Mouse (Mus musculus): ENCODE measurements around the gene Syt13. TPM values are rescaled to one million over a fixed set of nuclear protein-coding genes. Genes with fewer than 3 reads are reported as not detected.

The Syt13 gene
- under 1 TPM; 0.24 to 0.28 TPM for total RNA-seq (2021)

- DNase-seq: peak; percentile 20 to 22
Measured at GRCm38 (mm10) chr2:92914933-92915553, at the start of gene Syt13. Gene Syt13 (plus strand): TSS chr2:92915098.

DNA sequence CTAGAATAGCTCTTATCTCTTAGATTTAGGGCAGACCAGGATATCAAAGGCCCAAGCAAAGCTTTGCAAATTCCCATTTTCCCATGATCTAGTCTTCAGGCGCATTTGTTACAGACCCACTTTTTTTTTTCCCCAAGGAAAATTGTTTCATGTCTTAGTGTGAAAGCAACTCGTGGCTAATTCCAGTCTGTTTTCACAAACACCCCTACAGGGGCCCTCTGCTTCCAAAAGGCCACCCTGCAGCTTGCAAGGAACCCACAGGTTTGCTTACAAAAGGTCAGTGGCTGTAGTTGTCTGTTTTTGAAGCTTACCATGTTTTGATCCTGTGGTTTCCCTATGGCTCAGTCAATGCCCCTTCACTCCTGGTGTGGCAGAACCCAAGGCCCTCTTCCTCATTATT, 48.3 kb upstream of the Syt13 start:
- DNase-seq: no peak
- intact Hi-C loops (cut with DNase I): no loop called here

More at GRCm38 (mm10) chr2:92914933-92915553, at the start of gene Syt13:
- intact Hi-C loops (cut with DNase I): no loop called here

DNA sequence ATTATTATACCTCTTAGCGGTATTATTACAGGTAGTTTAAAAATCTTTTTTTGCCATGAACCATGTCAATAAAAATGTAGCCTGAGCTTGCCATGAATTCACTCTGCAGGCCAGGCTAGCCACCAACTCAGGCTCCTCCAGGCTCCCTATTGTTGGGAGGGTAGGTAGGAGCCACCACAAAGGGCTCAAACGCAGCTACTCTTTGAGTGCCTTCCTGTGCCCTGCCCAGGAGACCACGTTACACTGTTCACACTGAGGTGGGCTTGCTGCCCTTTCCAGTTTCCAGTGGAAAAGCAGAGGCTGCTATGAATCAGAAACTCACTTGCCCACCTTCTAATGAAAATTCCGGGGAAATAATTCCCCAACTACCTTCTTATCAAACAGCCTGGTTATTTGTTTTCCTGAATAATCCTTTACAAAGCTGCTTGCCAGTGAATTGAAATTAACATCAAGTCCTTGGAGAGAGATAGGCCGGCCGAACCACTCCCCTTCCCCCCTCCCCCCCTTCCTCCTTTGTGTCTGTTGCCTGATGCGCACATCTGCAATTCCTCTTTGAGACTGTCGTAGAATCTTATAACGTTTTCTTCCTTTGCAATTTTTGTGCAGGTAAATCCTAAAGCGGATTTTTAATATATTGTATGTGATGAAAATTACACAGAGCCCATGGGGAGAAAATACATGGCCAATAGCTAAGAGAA, 44.6 kb upstream of the Syt13 start:
- intact Hi-C loops (cut with DNase I): no loop called here
- DNase-seq: no peak

- intact Hi-C loops (cut with DNase I): no loop called here
- no peak for DNase-seq
Measured at GRCm38 (mm10) chr2:92871093-92871686, 43.7 kb upstream of the Syt13 start.

- intact Hi-C loops (cut with DNase I): no loop called here
- DNase-seq: no peak
Measured at GRCm38 (mm10) chr2:92872652-92873051, 42.2 kb upstream of the Syt13 start.

GRCm38 (mm10) chr2:92874592-92874991, 40.3 kb upstream of the Syt13 start:
- intact Hi-C loops (cut with DNase I): no loop called here
- no peak for DNase-seq

DNA sequence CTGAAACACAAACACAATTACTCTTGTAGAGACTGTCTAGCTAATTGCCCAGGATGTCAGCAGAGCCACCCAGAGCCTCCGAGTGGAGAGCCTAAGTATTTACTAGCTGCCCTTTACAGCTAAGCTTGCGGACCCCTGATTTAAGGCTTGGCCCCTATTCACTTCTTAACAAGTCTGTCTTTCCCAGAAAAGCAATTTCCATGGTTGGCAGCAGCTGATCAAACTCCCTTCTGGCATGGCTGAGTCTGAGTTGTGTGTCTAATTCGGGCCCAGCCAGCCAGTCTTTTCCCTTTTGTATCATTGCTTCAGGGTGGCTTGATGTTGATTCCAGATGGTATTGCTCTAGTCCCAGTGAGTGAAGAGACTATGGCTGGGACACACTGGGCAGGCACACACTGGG, 37.4 kb upstream of the Syt13 start:
- intact Hi-C loops (cut with DNase I): no loop called here

DNA sequence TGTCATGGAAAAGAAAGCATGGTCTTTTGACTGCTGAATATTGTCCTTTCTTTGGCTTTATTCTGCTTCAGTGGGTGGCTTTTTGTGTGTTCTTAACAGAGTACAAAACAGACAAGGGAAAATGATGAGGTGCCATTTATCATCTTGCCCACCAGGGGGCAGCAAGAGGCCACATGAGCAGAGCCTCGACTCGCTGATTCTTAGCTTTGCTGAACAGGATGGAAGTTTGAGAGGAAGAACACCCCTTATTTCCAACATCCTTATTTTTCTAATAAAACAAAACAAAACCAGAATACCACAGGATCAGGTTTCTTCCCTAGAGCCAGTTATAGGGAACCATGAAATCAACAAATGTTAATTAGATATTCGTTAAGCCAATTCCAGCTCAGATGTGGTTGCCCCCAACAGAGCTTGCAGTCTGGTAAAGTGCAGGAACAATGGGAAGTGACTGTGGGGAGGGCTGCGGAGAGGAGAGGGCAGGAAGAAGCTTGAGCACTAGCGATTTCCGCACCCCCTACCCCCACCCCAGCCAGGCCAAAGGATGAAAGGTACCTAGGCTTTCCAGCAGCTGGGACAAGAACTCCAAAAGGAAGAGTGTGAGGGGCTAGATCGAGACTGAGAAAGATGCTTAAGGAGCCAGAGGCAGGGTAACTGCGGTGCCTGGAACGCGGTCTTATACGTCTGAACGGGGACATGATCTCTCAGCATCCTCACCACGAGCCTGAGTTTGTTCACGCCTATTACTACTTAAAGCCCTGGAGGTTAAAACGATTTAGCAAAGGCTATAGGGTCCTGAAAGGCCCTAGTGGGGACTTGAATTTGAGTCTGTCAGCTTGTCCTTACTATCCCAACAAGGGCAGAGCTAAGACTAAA, 31.6 kb upstream of the Syt13 start:
- intact Hi-C loops (cut with DNase I): loop anchor here (2.0 kb wide), 1 partner anchor 72 kb away; no protein-coding TSS in a partner anchor
- DNase-seq: peak; percentile 34 to 51

More for the DNA sequence above, 37.4 kb upstream of the Syt13 start:
- no peak for DNase-seq

GRCm38 (mm10) chr2:92883912-92884243, 31.0 kb upstream of the Syt13 start:
- peak in 1 of 2 experiments; percentile 4 for DNase-seq
- intact Hi-C loops (cut with DNase I): loop anchor here (2.0 kb wide), 1 partner anchor 71 kb away; no protein-coding TSS in a partner anchor

DNA sequence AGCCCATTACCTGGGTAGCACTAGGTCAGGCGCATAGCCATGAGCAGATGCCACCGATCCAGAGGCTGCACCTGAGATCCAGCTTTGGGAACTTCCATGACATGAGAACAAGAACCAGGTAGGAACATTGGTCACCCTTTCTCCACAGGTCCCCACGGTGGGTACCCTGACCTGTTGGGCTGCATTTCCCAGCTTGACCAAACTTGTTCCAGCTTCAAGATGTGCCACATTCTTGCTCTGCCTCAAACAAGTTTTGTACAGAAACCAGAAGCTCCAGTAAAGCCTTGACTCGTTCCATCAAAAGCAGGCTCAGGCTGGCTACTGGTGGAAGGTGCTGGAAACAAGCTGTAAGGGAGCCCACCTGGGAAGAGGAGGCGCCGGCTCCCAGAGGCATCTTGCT, 29.9 kb upstream of the Syt13 start:
- no peak for DNase-seq
- intact Hi-C loops (cut with DNase I): no loop called here

- DNase-seq: no peak
- intact Hi-C loops (cut with DNase I): no loop called here
Measured at GRCm38 (mm10) chr2:92886862-92887261, 28.0 kb upstream of the Syt13 start.

GRCm38 (mm10) chr2:92892524-92892923, 22.4 kb upstream of the Syt13 start:
- no peak for DNase-seq
- intact Hi-C loops (cut with DNase I): no loop called here

GRCm38 (mm10) chr2:92903650-92904049, 11.2 kb upstream of the Syt13 start:
- DNase-seq: no peak
- intact Hi-C loops (cut with DNase I): loop anchor here (1.0 to 2.0 kb wide), 2 partner anchors 160 to 295 kb away; no protein-coding TSS in a partner anchor

DNA sequence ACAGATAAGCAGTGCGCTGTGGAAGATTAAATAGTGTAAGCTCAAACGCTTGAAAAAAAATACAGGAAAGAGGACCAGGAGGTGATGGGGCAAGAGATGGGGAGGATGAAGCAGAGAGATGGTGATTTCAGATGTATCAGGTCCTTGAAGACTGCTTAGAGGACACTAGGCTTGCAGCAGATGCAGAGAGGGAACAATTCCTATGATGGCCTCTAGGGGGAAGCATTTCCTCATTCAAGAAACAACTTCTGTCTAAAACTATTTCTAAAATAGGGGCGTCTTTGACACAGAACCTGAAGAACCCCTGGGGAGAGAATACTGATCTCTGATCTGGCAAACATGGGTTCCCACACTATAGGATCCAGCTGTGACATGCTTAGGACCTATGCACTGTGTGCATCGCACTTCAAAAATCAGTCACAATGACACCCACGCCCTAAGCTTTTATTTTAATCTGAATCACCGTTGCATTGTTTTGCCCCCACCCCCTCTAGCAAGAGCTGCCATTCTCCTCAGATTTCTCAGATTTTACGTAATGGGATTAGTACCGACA, 10.5 kb upstream of the Syt13 start:
- peak; percentile 30 to 33 for DNase-seq
- intact Hi-C loops (cut with DNase I): loop anchor here (1.0 to 2.0 kb wide), 2 partner anchors 159 to 294 kb away; no protein-coding TSS in a partner anchor

- intact Hi-C loops (cut with DNase I): loop anchor here (1.0 kb wide), 1 partner anchor 44 kb away; no protein-coding TSS in a partner anchor
- DNase-seq: peak; percentile 8 to 33
Measured at GRCm38 (mm10) chr2:92910371-92910770, 4.5 kb upstream of the Syt13 start.

DNA sequence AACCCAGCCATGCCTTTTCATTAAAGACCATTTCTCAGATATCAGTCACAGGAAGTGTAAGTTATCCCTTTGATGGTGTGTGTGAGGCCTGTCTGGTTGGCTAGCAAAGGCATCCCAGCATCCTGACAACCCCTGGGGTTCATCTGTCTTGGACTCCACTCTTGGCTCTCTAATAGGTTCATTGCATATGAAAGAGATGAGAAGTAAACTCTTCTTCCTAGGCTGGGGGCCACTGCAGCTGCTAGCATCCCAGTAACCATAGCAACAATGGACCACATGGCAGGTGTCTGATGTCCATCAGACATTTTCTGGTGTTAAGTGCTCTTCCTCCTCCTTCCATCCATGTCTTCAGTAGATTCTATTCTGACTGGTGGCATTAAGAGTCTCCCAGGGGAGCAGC, 2.6 kb upstream of the Syt13 start:
- no peak for DNase-seq
- intact Hi-C loops (cut with DNase I): no loop called here

- no peak for DNase-seq
- intact Hi-C loops (cut with DNase I): no loop called here
Measured at GRCm38 (mm10) chr2:92913295-92913694, 1.6 kb upstream of the Syt13 start.

- DNase-seq: no peak
- intact Hi-C loops (cut with DNase I): no loop called here
Measured at GRCm38 (mm10) chr2:92915659-92916631, 1.0 kb downstream of the Syt13 start.
